Comparison of ENCODE assay signal across 5 mouse cellular contexts in genomic region chr3:53735607-53736006, GRCm38 (mm10).
A peak's percentile ranks its signal among the peaks of the same experiment; 100 is the strongest.
DNase-seq lines count a peak whose midpoint lies in the region; ATAC-seq lines count a peak whose summit lies in the region.
"Not testable (repeated sequence)": the region's sequence is repeated elsewhere in the genome, so short reads cannot be mapped to it uniquely, and the experiment has no call there.

No protein-coding gene starts in this region.

- H3K9me3 ChIP-seq in forebrain, embryonic 15.5 days; hindbrain, embryonic 11.5 days (ENCODE audit: control insufficient read depth, low read length); hindbrain, embryonic 16.5 days (ENCODE audit: control insufficient read depth, low read length); midbrain, embryonic 15.5 days; neural tube, embryonic 13.5 days: not testable (repeated sequence)

- 93% methylated on average over 3 of the region's 3 CpGs for WGBS in forebrain, embryonic 15.5 days
- 92% methylated on average over 3 of the region's 3 CpGs for WGBS in hindbrain, embryonic 11.5 days
- 95% methylated on average over 3 of the region's 3 CpGs for WGBS in hindbrain, embryonic 16.5 days
- 90% methylated on average over 3 of the region's 3 CpGs for WGBS in midbrain, embryonic 15.5 days
- WGBS in neural tube, embryonic 13.5 days: 95% methylated on average over 3 of the region's 3 CpGs

- ATAC-seq in forebrain, embryonic 15.5 days (replicated peaks): peak; percentile 41; the same call in 1 of the 2 replicates
- peak; percentile 25; the same call in 1 of the 2 replicates for ATAC-seq in hindbrain, embryonic 11.5 days (ENCODE audit: low FRiP score)
- ATAC-seq in hindbrain, embryonic 16.5 days: peak; percentile 27; the same call in 1 of the 2 replicates
- ATAC-seq in midbrain, embryonic 15.5 days (replicated peaks): peak; percentile 28; the same call in 1 of the 2 replicates
- peak; percentile 61; the same call in 1 of the 2 replicates for ATAC-seq in neural tube, embryonic 13.5 days (ENCODE audit: low read depth)

- H3K4me2 ChIP-seq in forebrain, embryonic 15.5 days (replicated peaks); hindbrain, embryonic 11.5 days (replicated peaks; ENCODE audit: low read depth, low read length); hindbrain, embryonic 16.5 days (ENCODE audit: low read length); midbrain, embryonic 15.5 days; neural tube, embryonic 13.5 days: not testable (repeated sequence)

- not testable (repeated sequence) for H3K4me1 ChIP-seq in forebrain, embryonic 15.5 days; hindbrain, embryonic 11.5 days (replicated peaks; ENCODE audit: control insufficient read depth, insufficient read depth, low read length); hindbrain, embryonic 16.5 days (ENCODE audit: control insufficient read depth, insufficient read depth, low read depth, low read length); midbrain, embryonic 15.5 days; neural tube, embryonic 13.5 days (replicated peaks)

- H3K27me3 ChIP-seq in forebrain, embryonic 15.5 days; hindbrain, embryonic 11.5 days (ENCODE audit: control insufficient read depth, insufficient read depth, low read length); hindbrain, embryonic 16.5 days (replicated peaks; ENCODE audit: control insufficient read depth, insufficient read depth, low read length); midbrain, embryonic 15.5 days (replicated peaks); neural tube, embryonic 13.5 days: not testable (repeated sequence)

- not testable (repeated sequence) for H3K27ac ChIP-seq in forebrain, embryonic 15.5 days (replicated peaks); hindbrain, embryonic 11.5 days (ENCODE audit: low read depth, low read length); hindbrain, embryonic 16.5 days (ENCODE audit: low read depth, low read length); midbrain, embryonic 15.5 days; neural tube, embryonic 13.5 days (replicated peaks)

- not testable (repeated sequence) for H3K4me3 ChIP-seq in forebrain, embryonic 15.5 days; hindbrain, embryonic 11.5 days (ENCODE audit: low read depth, low read length); hindbrain, embryonic 16.5 days (ENCODE audit: low read length); midbrain, embryonic 15.5 days; neural tube, embryonic 13.5 days

- DNase-seq in hindbrain, embryonic 11.5 days (ENCODE audit: low spot score): not testable (repeated sequence)

- not testable (repeated sequence) for H3K9ac ChIP-seq in forebrain, embryonic 15.5 days (replicated peaks); hindbrain, embryonic 11.5 days (ENCODE audit: low read depth, low read length); hindbrain, embryonic 16.5 days (ENCODE audit: low read depth, low read length); midbrain, embryonic 15.5 days; neural tube, embryonic 13.5 days

- H3K36me3 ChIP-seq in forebrain, embryonic 15.5 days; hindbrain, embryonic 11.5 days (ENCODE audit: control insufficient read depth, insufficient read depth, low read length); hindbrain, embryonic 16.5 days (ENCODE audit: control insufficient read depth, insufficient read depth, low read length); midbrain, embryonic 15.5 days (replicated peaks); neural tube, embryonic 13.5 days: not testable (repeated sequence)
